Mouse (Mus musculus): ENCODE results near the gene Ndufc2. TPM values are rescaled to one million over a fixed set of nuclear protein-coding genes. Genes with fewer than 3 reads are reported as not detected.

Ndufc2 gene
- polyA plus RNA-seq, 1 experiment from 2014 or later: 600 TPM

GRCm38 (mm10) chr7:97382661-97383060 is 17.1 kb upstream of the Ndufc2 start:
- 97% methylated on average over 8 of the region's 8 CpGs for WGBS

GRCm38 (mm10) chr7:97383496-97384132 is 16.2 kb upstream of the Ndufc2 start:
- Histone ChIP-seq H3K36me3 (ENCODE audit: control insufficient read depth, insufficient read depth) (peaks cover 57% of the 10 kb centered on the region), H3K27ac (ENCODE audit: low read length) (no peak overlapping the region), H3K4me2 (ENCODE audit: low read depth, low read length) (no peak overlapping the region), H3K27me3 (ENCODE audit: control insufficient read depth, insufficient read depth, low read length) (no peaks in the 10 kb centered on the region), H3K4me3 (ENCODE audit: low read length) (no peak overlapping the region), H3K9ac (ENCODE audit: low read length) (no peak overlapping the region), H3K4me1 (ENCODE audit: control insufficient read depth, insufficient read depth, low read length) (no peaks in the 10 kb centered on the region), H3K9me3 (replicated peaks; ENCODE audit: control insufficient read depth, low read length) (no peaks in the 10 kb centered on the region)
- ATAC-seq (replicated peaks; ENCODE audit: extremely low read depth, insufficient read depth, low FRiP score): no peak
- 87% methylated on average over 10 of the region's 10 CpGs for WGBS

More at GRCm38 (mm10) chr7:97382661-97383060, 17.1 kb upstream of the Ndufc2 start:
- no peak for ATAC-seq (replicated peaks; ENCODE audit: extremely low read depth, insufficient read depth, low FRiP score)
- no peak overlapping the region for H3K9ac ChIP-seq (ENCODE audit: low read length)
- no peaks in the 10 kb centered on the region for H3K27me3 ChIP-seq (ENCODE audit: control insufficient read depth, insufficient read depth, low read length)
- no peak overlapping the region for H3K4me3 ChIP-seq (ENCODE audit: low read length)
- H3K4me1 ChIP-seq (ENCODE audit: control insufficient read depth, insufficient read depth, low read length): no peaks in the 10 kb centered on the region
- H3K9me3 ChIP-seq (replicated peaks; ENCODE audit: control insufficient read depth, low read length): no peaks in the 10 kb centered on the region
- H3K4me2 ChIP-seq (ENCODE audit: low read depth, low read length): no peak overlapping the region
- H3K27ac ChIP-seq (ENCODE audit: low read length): no peak overlapping the region
- H3K36me3 ChIP-seq (ENCODE audit: control insufficient read depth, insufficient read depth): peaks cover 62% of the 10 kb centered on the region

GRCm38 (mm10) chr7:97386106-97386805 is 13.5 kb upstream of the Ndufc2 start:
- 85% methylated on average over 7 of the region's 7 CpGs for WGBS
- Histone ChIP-seq H3K9me3 (replicated peaks; ENCODE audit: control insufficient read depth, low read length) (no peaks in the 10 kb centered on the region), H3K4me1 (ENCODE audit: control insufficient read depth, insufficient read depth, low read length) (no peaks in the 10 kb centered on the region), H3K9ac (ENCODE audit: low read length) (no peak overlapping the region), H3K4me3 (ENCODE audit: low read length) (no peak overlapping the region), H3K36me3 (ENCODE audit: control insufficient read depth, insufficient read depth) (peaks cover 42% of the 10 kb centered on the region), H3K27ac (ENCODE audit: low read length) (no peak overlapping the region), H3K27me3 (ENCODE audit: control insufficient read depth, insufficient read depth, low read length) (no peaks in the 10 kb centered on the region), H3K4me2 (ENCODE audit: low read depth, low read length) (no peak overlapping the region)
- ATAC-seq (replicated peaks; ENCODE audit: extremely low read depth, insufficient read depth, low FRiP score): no peak

- WGBS: 91% methylated on average over 5 of the region's 5 CpGs
- Histone ChIP-seq H3K27ac (ENCODE audit: low read length) (no peak overlapping the region), H3K27me3 (ENCODE audit: control insufficient read depth, insufficient read depth, low read length) (no peaks in the 10 kb centered on the region), H3K9ac (ENCODE audit: low read length) (no peak overlapping the region), H3K9me3 (replicated peaks; ENCODE audit: control insufficient read depth, low read length) (no peaks in the 10 kb centered on the region), H3K4me3 (ENCODE audit: low read length) (no peak overlapping the region), H3K4me1 (ENCODE audit: control insufficient read depth, insufficient read depth, low read length) (no peaks in the 10 kb centered on the region), H3K4me2 (ENCODE audit: low read depth, low read length) (no peak overlapping the region), H3K36me3 (ENCODE audit: control insufficient read depth, insufficient read depth) (peaks cover 42% of the 10 kb centered on the region)
- ATAC-seq (replicated peaks; ENCODE audit: extremely low read depth, insufficient read depth, low FRiP score): no peak
Observed at GRCm38 (mm10) chr7:97386806-97387370, 12.9 kb upstream of the Ndufc2 start.

GRCm38 (mm10) chr7:97387561-97388147 is 12.1 kb upstream of the Ndufc2 start:
- H3K27ac ChIP-seq (ENCODE audit: low read length): no peak overlapping the region
- no peaks in the 10 kb centered on the region for H3K4me1 ChIP-seq (ENCODE audit: control insufficient read depth, insufficient read depth, low read length)
- no peak for ATAC-seq (replicated peaks; ENCODE audit: extremely low read depth, insufficient read depth, low FRiP score)

GRCm38 (mm10) chr7:97388541-97388940 is 11.3 kb upstream of the Ndufc2 start:
- WGBS: 96% methylated on average over 4 of the region's 4 CpGs
- Histone ChIP-seq H3K9me3 (replicated peaks; ENCODE audit: control insufficient read depth, low read length) (no peaks in the 10 kb centered on the region), H3K36me3 (ENCODE audit: control insufficient read depth, insufficient read depth) (peaks cover 43% of the 10 kb centered on the region), H3K27me3 (ENCODE audit: control insufficient read depth, insufficient read depth, low read length) (no peaks in the 10 kb centered on the region), H3K4me2 (ENCODE audit: low read depth, low read length) (no peak overlapping the region), H3K9ac (ENCODE audit: low read length) (no peak overlapping the region), H3K4me1 (ENCODE audit: control insufficient read depth, insufficient read depth, low read length) (no peaks in the 10 kb centered on the region), H3K4me3 (ENCODE audit: low read length) (no peak overlapping the region), H3K27ac (ENCODE audit: low read length) (no peak overlapping the region)
- ATAC-seq (replicated peaks; ENCODE audit: extremely low read depth, insufficient read depth, low FRiP score): no peak

More at GRCm38 (mm10) chr7:97387561-97388147, 12.1 kb upstream of the Ndufc2 start:
- H3K4me3 ChIP-seq (ENCODE audit: low read length): no peak overlapping the region
- no peak overlapping the region for H3K4me2 ChIP-seq (ENCODE audit: low read depth, low read length)
- peaks cover 42% of the 10 kb centered on the region for H3K36me3 ChIP-seq (ENCODE audit: control insufficient read depth, insufficient read depth)
- no peaks in the 10 kb centered on the region for H3K27me3 ChIP-seq (ENCODE audit: control insufficient read depth, insufficient read depth, low read length)
- no peak overlapping the region for H3K9ac ChIP-seq (ENCODE audit: low read length)
- H3K9me3 ChIP-seq (replicated peaks; ENCODE audit: control insufficient read depth, low read length): no peaks in the 10 kb centered on the region
- WGBS: 86% methylated on average over 8 of the region's 8 CpGs

GRCm38 (mm10) chr7:97391293-97392078 is 8.3 kb upstream of the Ndufc2 start:
- H3K36me3 ChIP-seq (ENCODE audit: control insufficient read depth, insufficient read depth): peaks cover 29% of the 10 kb centered on the region
- no peak overlapping the region for H3K27ac ChIP-seq (ENCODE audit: low read length)
- H3K9me3 ChIP-seq (replicated peaks; ENCODE audit: control insufficient read depth, low read length): no peaks in the 10 kb centered on the region
- no peak overlapping the region for H3K4me2 ChIP-seq (ENCODE audit: low read depth, low read length)
- no peaks in the 10 kb centered on the region for H3K4me1 ChIP-seq (ENCODE audit: control insufficient read depth, insufficient read depth, low read length)
- H3K9ac ChIP-seq (ENCODE audit: low read length): no peak overlapping the region
- H3K27me3 ChIP-seq (ENCODE audit: control insufficient read depth, insufficient read depth, low read length): no peaks in the 10 kb centered on the region
- ATAC-seq (replicated peaks; ENCODE audit: extremely low read depth, insufficient read depth, low FRiP score): 0 out of 2 replicates have a peak, but pooled peaks have one; percentile 18
- WGBS: 73% methylated on average over 13 of the region's 13 CpGs
- no peak overlapping the region for H3K4me3 ChIP-seq (ENCODE audit: low read length)

- no peak overlapping the region for H3K9ac ChIP-seq (ENCODE audit: low read length)
- no peak overlapping the region for H3K4me3 ChIP-seq (ENCODE audit: low read length)
- H3K36me3 ChIP-seq (ENCODE audit: control insufficient read depth, insufficient read depth): peaks cover 24% of the 10 kb centered on the region
- no peak overlapping the region for H3K4me2 ChIP-seq (ENCODE audit: low read depth, low read length)
- H3K27me3 ChIP-seq (ENCODE audit: control insufficient read depth, insufficient read depth, low read length): no peaks in the 10 kb centered on the region
- H3K9me3 ChIP-seq (replicated peaks; ENCODE audit: control insufficient read depth, low read length): no peaks in the 10 kb centered on the region
- ATAC-seq (replicated peaks; ENCODE audit: extremely low read depth, insufficient read depth, low FRiP score): no peak
- no peaks in the 10 kb centered on the region for H3K4me1 ChIP-seq (ENCODE audit: control insufficient read depth, insufficient read depth, low read length)
- peak overlapping the region; percentile 16; the same call in 1 of the 2 replicates for H3K27ac ChIP-seq (ENCODE audit: low read length)
- WGBS: 78% methylated on average over 6 of the region's 6 CpGs
Observed at GRCm38 (mm10) chr7:97392079-97392445, 7.7 kb upstream of the Ndufc2 start.
